In genomic region chr9:21469032-21470024, GRCm38 (mm10) we compare ENCODE assay signal across 9 mouse cellular contexts. TPM values are rescaled to one million over a fixed set of nuclear protein-coding genes. Genes with fewer than 3 reads are reported as not detected.
DNase-seq lines count a peak whose midpoint lies in the region; ATAC-seq and TF ChIP-seq lines count a peak whose summit lies in the region.
"Had no signal": no experiment of that assay in that cellular context is flagged by ENCODE, and none has a peak within 500 bp of the region (broad histone marks: within the 10 kb centered on the region; RNA-seq: fewer than 3 reads in every experiment).

No protein-coding gene starts in this region.

- H3K27me3 ChIP-seq in forebrain, embryonic 10.5 days (ENCODE audit: poor library complexity, severe bottlenecking), result no peaks in the 10 kb centered on the region
- no peaks in the 10 kb centered on the region for H3K27me3 ChIP-seq in forebrain, embryonic 13.5 days
- H3K27me3 ChIP-seq in testis, adult 2 months (ENCODE audit: control insufficient read depth, insufficient read depth, low read length), result no peaks in the 10 kb centered on the region
- H3K27me3 ChIP-seq: stomach, embryonic 15.5 days had no signal

- no peak overlapping the region for H3K4me3 ChIP-seq in forebrain, embryonic 10.5 days
- H3K4me3 ChIP-seq in forebrain, embryonic 13.5 days, result no peak overlapping the region
- no peak overlapping the region for H3K4me3 ChIP-seq in testis, adult 2 months (ENCODE audit: control insufficient read depth, low read depth, low read length)
- H3K4me3 ChIP-seq: stomach, embryonic 15.5 days had no signal

- H3K4me2 ChIP-seq in forebrain, embryonic 13.5 days, result no peak overlapping the region
- H3K4me2 ChIP-seq: stomach, embryonic 15.5 days had no signal

- H3K4me1 ChIP-seq in forebrain, embryonic 10.5 days, result no peaks in the 10 kb centered on the region
- no peaks in the 10 kb centered on the region for H3K4me1 ChIP-seq in forebrain, embryonic 13.5 days
- no peaks in the 10 kb centered on the region for H3K4me1 ChIP-seq in testis, adult 2 months (ENCODE audit: control insufficient read depth, insufficient read depth, low read length)
- H3K4me1 ChIP-seq: stomach, embryonic 15.5 days had no signal

- peak; percentile 34 for DNase-seq in forebrain, embryonic 10.5 days (ENCODE audit: extremely low spot score, low spot score)
- no peak for DNase-seq in testis, postnatal 14 days (ENCODE audit: low spot score)
- DNase-seq in embryo, embryonic 11 days, result peak; percentile 42
- peak; percentile 70 for DNase-seq in kidney, adult 9 months
- DNase-seq in lung, adult 18-20 months, result peak; percentile 52 to 58
- peak; percentile 44 to 74 for DNase-seq in spleen, postnatal 10 days (ENCODE audit: low spot score in 2 of 2)

- TF ChIP-seq POLR2A in testis, adult 2 months (IDR thresholded peaks at IDR 0.05; ENCODE audit: control insufficient read depth, low read depth, low read length), result no peak

- peak; percentile 12; the same call in 1 of the 2 replicates for TF ChIP-seq CTCF in testis, adult 2 months (IDR thresholded peaks at IDR 0.05; ENCODE audit: control insufficient read depth, insufficient read depth, insufficient replicate concordance, low read depth, low read length)

- H3K36me3 ChIP-seq in forebrain, embryonic 10.5 days (replicated peaks), result peaks cover 90% of the 10 kb centered on the region
- peaks cover 88% of the 10 kb centered on the region for H3K36me3 ChIP-seq in forebrain, embryonic 13.5 days (ENCODE audit: poor library complexity, severe bottlenecking)
- H3K36me3 ChIP-seq in testis, adult 2 months (ENCODE audit: control insufficient read depth, insufficient read depth, low read length), result peaks cover 2% of the 10 kb centered on the region

- H3K27ac ChIP-seq in forebrain, embryonic 10.5 days, result no peak overlapping the region
- H3K27ac ChIP-seq in forebrain, embryonic 13.5 days, result no peak overlapping the region
- no peak overlapping the region for H3K27ac ChIP-seq in testis, adult 2 months (ENCODE audit: control insufficient read depth, insufficient read depth, low read depth, low read length)
- H3K27ac ChIP-seq: stomach, embryonic 15.5 days had no signal

- ATAC-seq in forebrain, embryonic 13.5 days, result no peak

- H3K9me3 ChIP-seq in forebrain, embryonic 10.5 days, result no peaks in the 10 kb centered on the region
- H3K9me3 ChIP-seq in forebrain, embryonic 13.5 days (replicated peaks), result no peaks in the 10 kb centered on the region
- H3K9me3 ChIP-seq: stomach, embryonic 15.5 days had no signal

- WGBS in forebrain, embryonic 10.5 days, result 89% methylated on average over 20 of the region's 20 CpGs
- 88% methylated on average over 20 of the region's 20 CpGs for WGBS in forebrain, embryonic 13.5 days

- no peak overlapping the region for H3K9ac ChIP-seq in forebrain, embryonic 13.5 days
- H3K9ac ChIP-seq: stomach, embryonic 15.5 days had no signal

RNA-seq across cellular contexts. Expression of gene Tmed1, which starts 40.7 kb away (rescaled TPM):
- polyA plus RNA-seq in forebrain, embryonic 10.5 days (2016; fragmentation: Nextera tagmentation; extraction: Ambion mirVana), result 116 and 119 TPM in 2 replicates
- polyA plus RNA-seq in forebrain, embryonic 13.5 days (2015; fragmentation: Nextera tagmentation; extraction: Ambion mirVana), result 59.2 and 69.3 TPM in 2 replicates
- 21.3 and 22.4 TPM in 2 replicates for polyA plus RNA-seq in testis, adult 2 months (2012; rRNA removed)

RNA-seq across cellular contexts. Expression of gene Dnm2, which starts 44.6 kb away (rescaled TPM):
- 65.9 and 66.3 TPM in 2 replicates for polyA plus RNA-seq in forebrain, embryonic 10.5 days (2016; fragmentation: Nextera tagmentation; extraction: Ambion mirVana)
- polyA plus RNA-seq in forebrain, embryonic 13.5 days (2015; fragmentation: Nextera tagmentation; extraction: Ambion mirVana), result 71.8 and 72.4 TPM in 2 replicates
- 158 and 183 TPM in 2 replicates for polyA plus RNA-seq in testis, adult 2 months (2012; rRNA removed)

RNA-seq across cellular contexts. Expression of gene AB124611, which starts 56.6 kb away (rescaled TPM):
- polyA plus RNA-seq in forebrain, embryonic 10.5 days (2016; fragmentation: Nextera tagmentation; extraction: Ambion mirVana), result 4.4 and 5.1 TPM in 2 replicates
- polyA plus RNA-seq in forebrain, embryonic 13.5 days (2015; fragmentation: Nextera tagmentation; extraction: Ambion mirVana), result 5.3 and 5.4 TPM in 2 replicates
- polyA plus RNA-seq in testis, adult 2 months (2012; rRNA removed), result 0.17 and 0.23 TPM in 2 replicates

RNA-seq across cellular contexts. Expression of gene Qtrt1, which starts 57.7 kb away (rescaled TPM):
- 71.7 and 74.0 TPM in 2 replicates for polyA plus RNA-seq in forebrain, embryonic 10.5 days (2016; fragmentation: Nextera tagmentation; extraction: Ambion mirVana)
- polyA plus RNA-seq in forebrain, embryonic 13.5 days (2015; fragmentation: Nextera tagmentation; extraction: Ambion mirVana), result 46.9 and 55.9 TPM in 2 replicates
- polyA plus RNA-seq in testis, adult 2 months (2012; rRNA removed), result 19.6 and 23.2 TPM in 2 replicates
